Mouse (Mus musculus) cerebellum, adult 18-20 months (tissue): ENCODE results near the gene Sun5.
"Not testable (repeated sequence)": the region's sequence is repeated elsewhere in the genome, so short reads cannot be mapped to it uniquely, and the experiment has no call there.

Experiments used
- DNase-seq, 2 experiments: peaks; one replicate each; pipeline ENCODE4 v3.0.0; 2021

Sun5 gene

DNA sequence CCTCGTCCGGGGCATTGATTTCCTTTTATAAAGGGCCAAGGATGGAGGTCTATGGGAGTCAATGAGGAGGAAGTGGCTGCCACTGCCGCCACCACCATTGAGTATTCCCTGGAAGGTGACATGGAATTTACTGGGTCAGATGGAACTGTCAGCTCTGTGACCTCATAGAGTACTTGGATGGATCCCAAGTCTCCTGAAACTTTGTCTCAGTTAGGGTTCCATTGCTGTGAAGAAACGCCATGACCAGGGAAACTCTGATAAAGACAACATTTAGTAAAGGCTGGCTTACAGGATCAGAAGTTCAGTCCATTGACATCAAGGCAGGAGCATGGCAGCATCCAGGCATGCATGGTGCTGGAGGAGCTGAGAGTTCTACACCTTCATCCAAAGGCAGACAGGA is at the start of gene Sun5:
TSS of gene Sun5 (minus strand) at position 101 of the 400 bp plus-strand sequence.
- DNase-seq: no peak

DNA sequence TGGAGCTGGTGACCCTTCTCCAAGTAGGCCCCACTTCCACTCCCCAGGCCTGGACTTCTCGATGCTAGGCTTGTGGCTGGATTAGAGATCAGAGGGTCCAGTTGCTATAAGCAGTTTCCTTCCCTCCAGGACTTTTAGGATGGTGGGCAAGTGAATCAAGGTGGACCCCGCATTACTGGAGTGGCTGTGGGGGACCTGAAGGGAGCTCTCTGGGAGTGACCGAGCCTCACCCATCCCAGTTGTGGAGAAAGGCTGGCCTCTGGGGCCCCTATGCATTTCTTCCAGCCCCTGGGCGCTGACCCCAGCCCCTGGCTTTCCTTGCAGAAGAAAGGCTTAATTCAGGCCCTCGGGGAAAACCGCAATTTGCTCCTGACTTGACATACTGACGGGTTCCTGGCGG is 47.0 kb upstream of the Sun5 start, which contains the start of gene Bpifb3:
TSS of gene Bpifb3 (plus strand) at position 301 of the 400 bp plus-strand sequence.
- DNase-seq: no peak

DNA sequence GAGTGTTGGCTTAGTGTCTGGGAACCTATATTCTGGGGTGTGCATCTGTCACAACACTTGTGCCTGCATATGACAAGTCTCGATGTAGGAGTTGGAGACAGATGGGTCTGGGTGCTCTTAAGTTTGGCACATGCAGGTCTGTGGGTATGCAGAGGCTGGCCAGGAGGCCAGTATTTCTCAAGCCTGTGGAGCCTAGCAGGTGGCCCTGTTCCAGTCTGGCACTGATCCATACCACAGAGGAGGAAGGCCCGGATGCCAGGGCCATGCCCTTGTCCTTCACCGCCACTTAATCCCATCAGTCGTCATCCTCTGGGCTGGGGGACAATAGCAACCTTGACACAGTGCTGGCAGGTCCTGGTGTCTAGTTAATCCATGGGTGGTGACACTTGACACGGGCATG is 43.3 kb upstream of the Sun5 start:
- DNase-seq: peak in 1 of 2 experiments; percentile 18

DNA sequence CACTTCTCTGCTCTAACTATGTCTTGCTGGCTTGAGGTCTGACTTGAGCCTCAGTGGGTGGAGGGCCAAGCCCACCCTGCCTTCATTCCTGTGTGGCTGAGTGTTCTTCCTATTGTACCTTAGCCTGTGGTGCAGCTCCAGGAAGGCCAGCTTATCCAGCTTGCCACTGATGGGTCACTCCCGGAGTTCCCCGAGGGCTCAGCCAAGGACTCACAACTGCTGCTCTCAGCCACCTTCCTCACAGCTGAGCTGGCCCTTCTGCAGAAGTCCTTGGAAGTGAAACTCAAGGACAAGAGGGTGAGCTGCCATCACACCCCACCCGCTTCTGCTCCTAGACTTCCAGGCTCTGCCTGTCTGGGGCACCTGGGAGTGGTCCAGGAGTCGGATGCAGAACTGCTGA is 35.7 kb upstream of the Sun5 start:
- no peak for DNase-seq

DNA sequence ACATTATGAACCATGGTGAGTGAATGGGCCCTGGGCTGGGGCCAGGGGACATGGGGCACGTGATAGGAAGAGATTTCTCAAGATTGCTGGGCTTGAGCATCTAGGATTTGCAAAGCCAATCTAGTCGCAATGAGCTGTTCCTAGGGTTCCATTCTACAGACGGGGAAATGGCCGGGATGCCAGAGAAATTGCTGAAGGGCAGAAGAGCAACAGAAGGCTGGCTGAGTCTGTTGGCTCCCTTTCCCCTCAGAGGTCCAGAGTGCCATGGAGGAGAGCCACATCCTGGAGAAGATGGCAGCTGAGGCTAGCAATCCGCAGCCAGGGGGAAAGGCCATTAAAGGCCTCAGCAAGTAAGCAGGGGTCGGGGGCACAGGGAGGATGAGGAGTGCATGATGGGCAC is 31.8 kb upstream of the Sun5 start:
- peak; percentile 68 to 82 for DNase-seq

DNA sequence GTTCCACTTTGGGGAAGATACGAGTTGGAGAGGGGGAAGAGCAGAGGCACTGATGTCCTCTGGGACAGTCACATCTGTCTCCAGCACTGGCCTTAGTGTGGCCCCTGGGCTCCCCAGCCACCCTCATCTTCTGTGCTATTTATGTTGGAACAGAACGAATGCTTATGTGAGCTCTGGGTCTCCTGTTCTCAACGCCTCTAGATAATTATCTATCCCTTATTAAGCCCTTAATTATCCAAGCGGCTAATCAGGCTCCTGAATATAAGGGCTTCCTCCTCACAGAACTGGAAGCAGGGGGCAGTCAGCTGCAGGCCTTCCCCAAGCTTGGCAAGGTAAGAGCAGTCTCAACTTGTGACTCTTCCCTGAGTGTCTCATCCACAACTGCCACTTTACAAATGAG is 29.2 kb upstream of the Sun5 start, which contains the start of gene Bpifb6:
TSS of gene Bpifb6 (plus strand) at position 301 of the 400 bp plus-strand sequence.
- DNase-seq: no peak

DNA sequence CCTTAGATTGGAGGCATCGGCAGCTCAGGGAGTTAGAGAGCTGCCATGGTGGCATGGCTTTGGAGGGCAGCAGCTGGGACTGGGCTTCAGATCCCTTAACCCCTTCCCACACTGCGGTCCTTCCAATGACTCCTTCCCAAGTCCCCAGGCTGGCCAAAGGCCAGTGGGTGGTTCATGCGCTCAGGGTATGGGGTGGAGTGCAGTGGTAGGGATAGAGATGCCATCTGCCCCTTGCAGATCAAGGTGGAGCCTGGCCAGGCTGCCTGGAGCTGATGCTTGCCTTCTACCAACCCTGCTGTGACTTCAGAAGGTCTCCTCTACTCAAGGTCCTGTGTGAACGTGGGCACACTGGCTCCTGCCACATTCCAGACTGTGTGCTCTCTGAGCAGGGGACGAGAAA is 28.2 kb upstream of the Sun5 start:
- peak; percentile 40 to 49 for DNase-seq

DNA sequence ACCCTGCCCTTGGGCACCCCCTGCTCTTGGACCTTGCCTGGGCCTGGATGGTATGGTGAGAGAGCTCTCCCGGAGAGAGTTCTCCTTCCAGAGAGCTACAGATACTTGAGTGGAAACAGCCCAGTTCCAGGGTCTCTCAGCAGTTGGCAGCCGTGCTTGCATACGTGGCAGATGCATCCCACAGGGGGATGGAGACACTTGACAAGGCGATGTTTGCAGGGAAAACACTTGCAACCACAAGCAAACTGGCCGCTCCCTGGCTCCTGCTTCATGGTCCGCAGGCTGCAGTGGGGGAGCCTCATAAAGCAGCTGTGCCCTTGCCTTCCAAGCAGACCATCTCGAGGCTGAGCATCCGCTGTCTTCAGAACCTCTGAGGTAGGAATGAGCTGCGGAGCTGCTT is 3.9 kb upstream of the Sun5 start, which contains the start of gene Bpifb2:
TSS of gene Bpifb2 (plus strand) at position 301 of the 400 bp plus-strand sequence.
- DNase-seq: no peak

DNA sequence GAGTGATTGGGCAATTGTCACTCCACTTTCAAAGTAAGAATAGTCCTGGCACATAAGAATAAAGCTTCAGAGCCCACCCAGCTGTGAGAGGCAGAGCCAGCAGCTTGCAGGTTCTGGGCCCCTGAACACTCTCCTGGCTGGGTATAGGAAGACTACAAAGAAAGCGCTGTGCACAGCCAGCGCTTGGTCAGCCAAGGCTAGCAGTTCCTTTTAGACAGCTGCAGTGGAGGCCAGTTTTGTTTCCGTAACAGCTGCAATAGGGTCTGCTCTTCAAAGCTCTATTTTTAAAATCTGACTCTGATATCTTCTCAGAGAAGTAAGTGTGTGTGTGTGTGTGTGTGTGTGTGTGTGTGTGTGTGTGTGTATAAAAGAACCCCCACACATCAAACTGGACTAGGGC is 8.9 kb downstream of the Sun5 start:
- DNase-seq: no peak

DNA sequence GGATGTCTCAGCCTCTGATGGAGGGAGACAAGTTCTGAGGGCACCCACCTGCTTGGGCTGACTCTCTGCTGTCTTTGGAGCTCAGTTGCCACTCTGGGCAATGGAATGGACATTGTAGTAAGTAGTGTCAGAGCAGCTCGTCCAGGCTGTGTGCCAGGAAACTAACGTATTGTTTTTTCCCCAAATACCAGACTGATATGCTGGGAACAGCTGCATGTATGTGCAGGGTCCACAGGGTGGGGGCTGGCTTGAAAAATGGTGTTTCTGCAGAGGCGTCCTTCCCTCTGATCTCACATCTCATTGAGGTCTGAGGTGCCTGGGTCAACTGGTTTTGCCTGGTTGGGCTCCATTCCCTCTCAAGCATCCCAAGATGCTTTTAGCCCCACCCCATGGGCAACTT is 10.2 kb downstream of the Sun5 start:
- no peak for DNase-seq

DNA sequence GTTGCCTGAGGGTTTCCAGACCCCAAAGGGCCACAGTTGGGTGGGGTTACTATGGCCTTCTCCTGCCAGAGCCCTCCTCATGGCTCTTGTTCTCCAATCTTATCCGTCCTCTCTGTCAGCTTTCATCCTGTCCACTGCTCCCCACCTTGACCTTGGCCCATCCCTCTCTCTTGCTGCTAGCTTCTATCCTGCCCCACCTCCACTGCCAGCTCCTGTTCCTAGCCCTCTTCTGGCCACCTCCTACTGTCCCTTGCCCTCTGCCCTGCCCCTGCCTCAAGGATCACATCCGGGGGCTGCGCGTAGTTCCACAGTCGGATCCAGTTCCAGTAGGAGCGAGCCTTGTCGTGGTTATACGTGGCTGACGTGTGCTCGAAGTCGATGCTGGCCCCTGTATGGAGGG is 10.6 kb downstream of the Sun5 start:
- no peak for DNase-seq

DNA sequence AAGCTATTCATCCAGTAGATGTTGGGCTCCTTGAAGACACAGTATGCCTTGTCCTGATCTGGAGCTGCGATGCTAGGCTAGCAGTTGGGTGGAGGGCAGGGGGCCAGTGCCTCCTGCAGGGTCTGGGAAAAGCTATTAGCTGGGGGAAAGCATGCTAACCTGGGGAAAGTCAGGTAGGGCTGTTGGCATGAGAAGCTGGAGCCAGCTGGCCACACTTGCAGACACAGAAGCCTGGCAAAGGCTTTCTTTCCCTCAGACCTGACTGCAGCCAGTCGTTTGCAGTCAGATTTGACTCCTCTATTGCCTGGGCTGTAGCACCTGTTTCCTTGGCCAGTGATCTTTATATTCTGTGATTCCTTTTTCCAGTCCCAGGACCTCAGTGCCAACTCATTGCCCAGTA is 11.3 kb downstream of the Sun5 start:
- DNase-seq: peak; percentile 80 to 87

DNA sequence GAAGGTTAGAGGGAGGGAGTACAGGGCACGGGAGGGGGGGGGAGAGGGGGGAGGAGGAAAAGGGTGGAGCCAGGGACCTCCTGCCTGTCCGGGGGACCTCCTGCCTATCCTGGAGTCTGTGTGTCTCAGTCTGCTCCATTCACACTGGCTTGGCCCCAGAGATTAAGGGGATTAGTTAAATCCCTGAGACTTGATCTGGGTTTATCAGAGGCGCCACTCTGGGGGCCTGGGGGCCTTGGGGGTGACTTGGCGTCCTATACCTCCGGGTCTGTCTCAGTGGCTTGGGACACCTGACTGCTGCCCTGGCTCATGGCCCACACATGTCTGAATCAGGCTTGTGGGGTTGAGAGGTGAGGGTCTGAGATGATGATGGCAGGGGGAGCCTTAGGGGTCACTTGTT is 17.3 kb downstream of the Sun5 start:
- no peak for DNase-seq

DNA sequence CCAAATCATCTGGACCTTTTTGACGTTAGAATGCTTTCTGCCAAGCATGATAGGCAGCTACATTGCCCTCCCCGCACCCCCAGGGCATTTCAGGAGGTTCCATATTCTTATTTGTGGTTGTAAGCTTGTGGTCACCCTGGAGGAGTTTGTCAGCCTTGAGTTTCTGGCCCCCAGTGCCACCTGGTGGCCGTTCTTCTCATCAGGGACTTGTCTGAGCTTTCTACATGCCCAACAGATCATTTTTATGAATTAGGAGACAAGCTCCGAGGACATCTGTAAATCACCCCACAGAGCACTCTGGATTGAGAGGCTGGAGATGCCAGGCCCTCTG is 19.9 kb downstream of the Sun5 start:
- peak; percentile 80 to 87 for DNase-seq

DNA sequence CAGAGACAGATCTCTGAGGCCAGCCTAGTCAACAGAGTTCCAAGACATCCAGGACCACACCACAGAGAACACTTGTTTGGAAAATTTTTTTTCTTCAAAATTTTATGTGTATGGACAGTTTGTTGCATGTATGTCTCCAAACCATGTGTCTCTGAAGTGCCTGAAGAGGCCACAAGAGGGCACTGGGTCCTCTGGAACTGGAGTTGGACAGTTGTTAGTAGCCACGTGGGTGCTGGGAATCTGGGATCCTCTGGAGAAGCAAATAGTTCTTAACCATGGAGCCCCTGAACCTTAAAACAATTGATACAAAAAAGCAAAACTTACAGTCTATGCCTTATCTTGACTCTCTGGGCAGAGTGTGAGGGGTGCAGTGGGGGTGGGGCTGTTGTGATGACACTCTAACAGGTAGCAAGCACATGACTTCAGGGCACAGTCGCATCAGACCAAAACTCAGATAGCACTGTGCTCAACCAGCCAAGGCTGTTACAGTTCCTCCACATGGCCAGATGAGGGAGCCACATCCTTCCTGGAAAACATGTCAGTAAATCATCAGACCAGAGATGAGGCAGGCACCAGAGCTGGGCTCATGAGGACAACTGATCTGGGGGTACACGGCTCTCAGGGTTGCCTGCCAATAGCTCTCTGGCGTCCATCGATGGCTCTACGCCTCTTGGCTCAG is 20.4 kb downstream of the Sun5 start:
- peak; percentile 45 to 53 for DNase-seq

DNA sequence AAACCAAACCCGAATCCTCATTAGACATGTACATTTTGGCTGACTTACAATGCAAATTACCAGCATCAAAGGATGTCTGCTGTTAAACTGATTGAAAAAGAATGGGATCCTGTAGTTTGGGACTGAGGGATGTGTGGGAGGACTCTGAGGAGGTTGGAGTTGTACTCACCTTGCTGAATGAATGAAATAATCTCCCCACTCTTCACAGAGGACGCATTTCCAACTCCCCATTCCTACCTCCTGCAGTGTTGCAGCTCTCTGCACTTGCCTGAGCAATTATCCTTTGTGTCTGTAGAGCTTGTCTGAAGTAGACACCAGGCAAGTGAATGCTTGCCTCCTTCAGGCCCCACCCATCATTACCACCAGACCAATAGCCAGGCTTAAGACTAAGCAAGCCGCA is 22.5 kb downstream of the Sun5 start:
- DNase-seq: no peak

DNA sequence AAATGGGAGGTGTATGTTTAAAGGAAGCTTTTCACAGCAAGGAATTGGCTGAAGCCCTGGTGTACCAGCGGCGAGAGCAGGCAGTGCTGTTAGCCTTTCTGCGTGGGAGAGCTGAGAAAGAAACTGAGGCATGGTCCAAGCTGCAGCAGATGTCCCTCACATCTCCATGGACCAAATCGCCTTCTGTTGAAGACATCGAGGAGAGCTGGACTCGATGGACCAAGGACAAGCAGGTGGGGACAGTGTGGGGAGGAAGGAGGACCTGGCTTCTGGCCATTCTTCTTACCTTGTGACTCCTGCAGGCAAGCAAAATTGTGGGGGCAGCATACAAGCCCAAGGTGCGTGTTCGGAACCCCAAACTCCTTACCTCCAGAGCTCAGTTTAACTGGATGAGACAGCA is 28.0 kb downstream of the Sun5 start:
- DNase-seq: peak; percentile 32 to 39

DNA sequence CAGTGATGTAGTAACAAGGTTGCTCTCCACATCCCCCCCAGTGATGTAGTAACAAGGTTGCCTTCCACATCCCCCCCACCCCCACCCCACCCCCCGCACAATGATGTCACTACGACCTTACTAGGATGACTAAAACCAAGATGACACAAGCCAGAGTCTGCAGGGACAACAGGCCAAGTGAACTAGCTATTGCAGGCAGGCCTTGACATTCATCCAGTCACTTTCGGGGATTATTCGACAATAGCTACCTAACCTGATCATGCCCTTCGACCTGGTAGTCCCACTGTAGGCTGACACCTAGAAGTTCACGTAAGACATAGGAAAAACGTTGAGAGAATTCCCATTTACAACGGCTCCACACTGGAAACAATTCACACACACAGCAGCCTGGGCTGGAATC is 37.6 kb downstream of the Sun5 start:
- DNase-seq: no peak

DNA sequence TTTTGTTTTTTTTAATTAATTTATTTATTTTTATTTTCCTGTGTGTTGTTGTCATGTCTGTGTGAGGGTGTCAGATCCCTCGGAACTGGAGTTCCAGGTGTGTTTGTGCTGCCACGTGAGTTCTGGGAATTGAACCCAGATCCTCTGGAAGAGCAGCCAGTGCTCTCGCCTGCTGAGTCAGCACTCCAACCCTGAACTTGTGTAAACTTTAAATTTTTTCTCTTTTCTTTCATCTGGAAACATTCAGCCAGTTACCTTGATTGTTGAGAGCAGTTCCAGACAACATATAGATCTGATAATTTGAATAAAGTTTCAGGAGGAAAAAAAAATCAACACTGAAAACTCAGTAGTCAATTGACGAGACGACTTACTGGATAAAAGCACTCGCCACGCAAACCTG is 42.2 kb downstream of the Sun5 start:
- no peak for DNase-seq

DNA sequence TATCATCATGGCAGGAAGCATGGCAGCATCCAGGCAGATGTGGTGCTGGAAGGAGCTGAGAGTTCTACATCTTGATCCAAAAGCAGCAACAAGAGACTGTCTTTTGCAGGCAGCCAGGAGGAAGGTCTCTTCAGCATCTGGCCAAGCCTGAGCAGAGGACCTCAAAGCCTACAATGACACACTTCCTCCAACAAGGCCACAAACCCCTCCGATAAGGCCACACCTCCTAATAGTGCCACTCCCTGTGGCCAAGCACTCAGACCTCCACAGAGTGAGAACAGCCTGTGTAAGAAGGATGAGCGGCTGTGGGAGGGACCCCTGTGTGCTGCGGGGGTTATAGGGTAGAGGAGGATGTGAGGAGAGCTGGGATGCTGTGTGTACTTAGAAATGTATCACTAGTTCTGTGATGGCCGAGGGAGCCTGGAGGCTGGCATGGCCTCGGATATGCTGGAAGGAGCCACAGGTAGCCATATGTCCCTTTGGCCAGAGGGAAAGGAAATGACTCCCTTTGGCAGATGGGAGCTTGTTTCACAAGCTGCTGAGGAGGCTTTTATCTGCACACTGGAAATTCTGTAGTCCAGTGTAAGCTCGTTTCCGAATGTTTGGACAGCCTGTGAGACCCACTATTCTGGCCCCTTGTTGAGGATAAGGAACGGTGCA is 43.6 kb downstream of the Sun5 start:
- DNase-seq: peak; percentile 78 to 89

DNA sequence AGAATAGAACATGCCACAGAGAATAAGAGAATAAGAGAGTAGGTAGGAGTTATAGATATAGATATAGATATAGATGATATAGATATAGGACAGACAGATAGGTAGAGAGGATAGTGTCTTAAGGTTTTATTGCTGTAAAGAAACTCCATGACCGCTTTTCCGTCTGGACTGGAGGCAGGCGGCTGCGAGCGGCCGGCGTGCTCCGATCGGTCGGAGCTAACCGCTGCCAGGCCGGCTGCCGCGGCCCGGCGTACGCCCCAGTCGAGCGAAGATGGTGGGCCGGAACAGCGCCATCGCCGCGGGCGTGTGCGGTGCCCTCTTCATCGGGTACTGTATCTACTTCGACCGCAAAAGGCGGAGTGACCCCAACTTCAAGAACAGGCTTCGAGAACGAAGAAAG is 45.0 kb downstream of the Sun5 start:
- DNase-seq: not testable (repeated sequence)

DNA sequence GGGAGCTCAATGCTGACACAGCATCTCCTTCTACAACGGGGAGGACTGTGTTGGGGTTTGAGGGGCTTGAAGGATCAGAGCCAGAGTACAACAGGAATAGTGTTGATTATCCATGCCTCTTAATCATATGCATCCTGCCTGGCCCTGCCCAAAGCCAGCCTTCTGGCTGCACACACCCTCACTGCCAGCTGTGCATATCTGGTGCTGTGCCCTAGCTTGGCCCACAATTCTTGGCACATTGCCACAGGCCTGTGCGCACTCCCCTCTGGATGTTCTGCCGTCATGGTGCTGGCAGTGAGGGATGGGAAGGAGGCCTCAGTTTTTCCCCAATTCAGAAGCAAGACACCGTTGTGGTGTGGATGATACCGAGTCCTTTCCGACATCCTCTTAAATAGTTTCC is 46.3 kb downstream of the Sun5 start:
- DNase-seq: no peak

DNA sequence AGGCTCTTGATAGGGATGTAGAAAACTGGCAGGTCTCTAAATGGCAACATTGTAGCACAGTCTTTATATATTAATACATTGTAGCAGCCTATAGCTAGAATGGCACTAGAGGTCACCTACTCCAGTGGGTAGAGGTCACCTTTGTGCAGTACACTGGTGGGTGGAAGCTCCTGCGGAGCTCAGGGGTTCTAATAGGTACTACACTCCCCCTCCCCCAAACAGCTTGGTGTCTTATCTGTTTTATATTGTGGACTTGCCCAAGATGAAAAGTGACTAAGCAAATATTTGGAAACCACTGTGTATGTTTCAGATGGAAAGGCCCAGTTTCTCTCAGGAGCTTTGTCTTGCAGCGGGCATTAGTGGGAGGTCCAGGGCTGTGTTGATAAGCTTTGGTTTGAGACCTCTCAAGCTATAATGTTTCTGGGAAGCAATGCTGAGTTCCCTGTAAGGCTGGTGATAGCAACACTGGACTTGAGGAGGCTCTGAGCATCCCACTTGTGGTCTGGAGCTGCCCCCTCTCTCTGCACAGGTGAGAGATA is 48.8 kb downstream of the Sun5 start:
- no peak for DNase-seq

DNA sequence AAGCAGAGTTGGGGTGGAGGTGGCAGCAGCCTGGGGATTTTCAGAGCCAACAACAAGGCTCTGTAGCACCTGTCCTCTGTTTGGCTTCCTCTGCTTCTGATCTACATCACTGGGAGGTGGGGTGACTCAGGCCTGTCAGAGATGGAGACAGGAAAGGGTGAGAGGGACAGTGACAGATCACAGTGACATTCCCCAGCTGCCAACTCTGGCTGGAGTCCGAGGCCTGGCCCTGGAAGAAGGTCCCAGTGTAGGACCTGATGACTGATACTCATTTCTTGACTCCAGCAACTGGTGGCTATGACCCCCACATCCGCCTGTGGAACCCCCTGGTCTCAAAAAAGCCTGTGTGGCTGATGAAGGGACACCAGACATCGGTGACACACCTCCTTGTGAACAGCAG is 61.0 kb downstream of the Sun5 start:
- DNase-seq: peak in 1 of 2 experiments; percentile 46
